Mouse (Mus musculus) cerebellum, adult 11-12 months (tissue): ENCODE measurements at regions not wholly inside any gene's neighbourhood (a gene's known extent, or its start where the extent isn't known, plus 50 kb on each side); places are given as distances from the start of the nearest gene placed in this dataset.
"Not testable (repeated sequence)": the region's sequence is repeated elsewhere in the genome, so short reads cannot be mapped to it uniquely, and the experiment has no call there.

ENCODE experiments used
- DNase-seq: peaks from one replicate; pipeline ENCODE4 v3.0.0; 2022

- no peak for DNase-seq
These were observed 566.9 kb upstream of the Igfbp3 start for GRCm38 (mm10) chr11:7780476-7781112.

- not testable (repeated sequence) for DNase-seq
These were observed 561.6 kb upstream of the Igfbp3 start for GRCm38 (mm10) chr11:7775361-7775760.

GRCm38 (mm10) chr11:7765303-7765702 is 551.6 kb upstream of the Igfbp3 start:
- no peak for DNase-seq

- DNase-seq: no peak
These were observed 545.2 kb upstream of the Igfbp3 start for GRCm38 (mm10) chr11:7758862-7759467.
